Mouse (Mus musculus): ENCODE results near the gene Ttc28.

DNA sequence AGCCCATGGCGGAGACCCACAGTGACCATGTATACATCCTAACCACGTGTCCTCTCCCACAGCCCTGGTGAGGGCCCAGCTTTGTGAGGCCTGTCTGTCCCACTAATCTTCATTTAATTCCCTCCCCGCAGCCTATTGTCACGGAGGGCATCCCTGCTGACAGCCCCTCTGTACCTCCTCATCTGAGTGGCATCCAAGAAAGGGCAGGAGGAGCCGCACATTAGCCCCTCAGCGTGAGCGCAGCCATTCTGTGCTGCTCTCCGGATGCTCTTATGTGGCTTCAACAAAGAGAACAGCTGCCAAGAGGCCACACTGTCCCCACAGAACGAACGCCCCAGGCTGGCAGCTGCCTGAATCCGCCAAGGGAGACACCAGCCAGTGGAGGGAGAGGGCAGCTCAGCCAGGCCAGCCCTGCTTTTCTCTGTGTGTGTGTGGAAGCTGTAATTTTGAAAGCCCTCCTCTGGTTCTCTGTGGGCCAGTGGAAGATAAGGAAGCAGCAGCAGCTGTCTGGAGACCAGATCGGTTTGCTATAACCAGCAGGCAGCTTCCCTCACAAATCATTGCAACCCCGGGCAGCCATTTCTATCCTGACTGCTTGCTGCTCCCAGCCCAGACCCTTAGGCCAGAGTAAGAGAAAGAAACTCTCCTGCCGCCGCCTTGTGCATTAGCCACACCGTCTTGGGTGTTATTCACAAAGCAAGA, 341.2 kb downstream of the Ttc28 start:
- TF ChIP-seq CTCF (IDR thresholded peaks at IDR 0.05; ENCODE audit: extremely low read depth, insufficient read depth, insufficient read length, insufficient replicate concordance): no peak
- no peak for TF ChIP-seq POLR2A (IDR thresholded peaks at IDR 0.05; ENCODE audit: low read depth, low read length)

Data from spleen, adult 2 months (tissue).